Mouse (Mus musculus) embryonic facial prominence, embryonic 13.5 days (tissue): ENCODE measurements around the gene Gm7137. TPM values are rescaled to one million over a fixed set of nuclear protein-coding genes. Genes with fewer than 3 reads are reported as not detected.
"Not testable (repeated sequence)": the region's sequence is repeated elsewhere in the genome, so short reads cannot be mapped to it uniquely, and the experiment has no call there.

Experiments
- ATAC-seq: fragments of 200-750 bp; cut with Nextera tagmentation; 2 replicates; pipeline ENCODE4 v1.8.0; 2017; ENCODE audit warnings: low read depth; ENCODE audit not compliant: insufficient number of reproducible peaks, insufficient read depth, low FRiP score, low TSS enrichment
- H3K27ac ChIP-seq: fragments of 300-500 bp; sonication (generic); 2 replicates; pipeline ENCODE4 v1.5.1; 2015; ENCODE audit warnings: moderate library complexity, mild to moderate bottlenecking, inconsistent platforms
- H3K27me3 ChIP-seq: fragments of 300-500 bp; sonication (generic); 2 replicates; pipeline ENCODE4 v1.6.1; 2015; ENCODE audit warnings: mild to moderate bottlenecking, inconsistent platforms
- H3K36me3 ChIP-seq: fragments of 300-500 bp; sonication (generic); 2 replicates; pipeline ENCODE4 v1.6.1; 2015; ENCODE audit warnings: mild to moderate bottlenecking, inconsistent platforms
- H3K4me1 ChIP-seq: fragments of 300-500 bp; sonication (generic); 2 replicates; pipeline ENCODE4 v1.6.1; 2015; ENCODE audit warnings: inconsistent platforms
- H3K4me2 ChIP-seq: fragments of 300-500 bp; sonication (generic); 2 replicates; pipeline ENCODE4 v1.6.1; 2015; ENCODE audit warnings: moderate library complexity, mild to moderate bottlenecking, inconsistent platforms
- H3K4me3 ChIP-seq: fragments of 300-500 bp; sonication (generic); 2 replicates; pipeline ENCODE4 v1.5.1; 2015; ENCODE audit warnings: mild to moderate bottlenecking, inconsistent platforms
- H3K9ac ChIP-seq: fragments of 300-500 bp; sonication (generic); 2 replicates; pipeline ENCODE4 v1.6.1; 2015; ENCODE audit warnings: mild to moderate bottlenecking, inconsistent platforms
- H3K9me3 ChIP-seq: fragments of 300-500 bp; sonication (generic); 2 replicates; pipeline ENCODE4 v1.6.1; 2016; ENCODE audit warnings: inconsistent platforms
- WGBS: fragments of 180-500 bp; shearing (Covaris S2); methylation state at CpG from one replicate; pipeline ENCODE4 v1.1.7; 2015; ENCODE audit warnings: mixed read lengths; 5-methylcytosine and 5-hydroxymethylcytosine counted together
- polyA plus RNA-seq: library from polyadenylated mRNA; unstranded; fragments of >200 nt; fragmentation: Nextera tagmentation; extraction: Ambion mirVana; gene quantifications from 2 replicates; pipeline ENCODE4 v1.2.1, GENCODE M21; 2015

Gene Gm7137
- polyA plus RNA-seq, result not detected in 2 replicates

DNA sequence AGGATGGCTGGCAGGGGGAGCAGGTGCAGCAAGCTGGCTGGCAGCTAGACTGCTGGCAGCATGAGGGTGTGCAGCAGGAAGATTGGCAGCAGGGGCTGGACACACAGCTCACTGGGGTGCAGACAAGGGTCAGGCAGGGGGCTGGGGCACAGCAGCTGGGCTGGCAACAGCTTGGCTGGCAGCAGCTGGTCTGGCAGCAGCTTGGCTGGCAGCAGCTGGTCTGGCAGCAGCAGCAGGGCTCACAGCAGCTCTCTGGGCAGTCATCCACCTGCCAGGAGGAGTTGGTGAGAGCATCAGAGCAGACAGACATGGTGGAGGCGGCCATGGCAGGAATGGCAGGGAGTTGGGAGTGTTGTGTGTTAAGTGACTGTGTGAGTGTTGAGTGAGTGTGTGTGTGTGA lies at the start of gene Gm7137:
Gm7137 (minus strand) TSS at position 325 of the 400 bp plus-strand sequence.
- WGBS, result 50% methylated on average over 1 of the region's 1 CpGs
- H3K36me3 ChIP-seq, H3K4me3 ChIP-seq, H3K9ac ChIP-seq, ATAC-seq, H3K27me3 ChIP-seq, H3K4me1 ChIP-seq, H3K9me3 ChIP-seq, H3K27ac ChIP-seq, H3K4me2 ChIP-seq: not testable (repeated sequence)

DNA sequence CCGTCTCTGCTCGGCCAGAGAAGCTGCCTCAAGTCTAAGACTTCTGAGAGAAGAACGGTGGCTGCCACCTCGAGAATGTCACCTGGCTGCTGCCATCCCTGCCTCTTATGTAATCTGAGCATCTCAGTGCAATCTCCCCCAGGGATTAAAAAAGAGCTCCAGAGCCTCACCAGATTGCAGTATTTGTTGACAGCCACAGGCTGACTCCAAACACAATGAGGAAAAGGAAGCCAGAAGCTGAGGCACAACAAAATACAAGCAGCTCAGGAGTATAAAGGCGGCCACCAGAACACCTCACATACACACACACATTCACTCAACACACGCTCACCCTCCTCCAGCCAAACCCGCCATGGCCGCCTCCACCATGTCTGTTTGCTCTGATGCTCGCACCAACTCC lies 47.6 kb upstream of the Gm7137 start, which contains the start of gene Krtap10-10:
Krtap10-10 (plus strand) TSS at position 301 of the 400 bp plus-strand sequence.
- no peak for ATAC-seq
- Histone ChIP-seq H3K9ac (no peak within 1 kb of the TSS), H3K4me1 (no peaks in the 10 kb centered on the region), H3K27me3 (no peaks in the 10 kb centered on the region), H3K27ac (no peak within 1 kb of the TSS), H3K4me3 (no peak within 1 kb of the TSS), H3K9me3 (no peaks in the 10 kb centered on the region), H3K36me3 (no peaks in the 10 kb centered on the region), H3K4me2 (no peak within 1 kb of the TSS)
- WGBS, result 68% methylated on average over 9 of the region's 9 CpGs

GRCm38 (mm10) chr10:77826951-77827350 lies 39.0 kb upstream of the Gm7137 start, which contains the start of gene Krtap10-4:
TSS of gene Krtap10-4 (minus strand) at chr10:77827095.
- no peak within 1 kb of the TSS for H3K4me3 ChIP-seq
- WGBS, result 71% methylated on average over 6 of the region's 6 CpGs
- H3K9me3 ChIP-seq, result no peaks in the 10 kb centered on the region
- no peak for ATAC-seq
- H3K4me2 ChIP-seq, result no peak within 1 kb of the TSS
- no peak within 1 kb of the TSS for H3K27ac ChIP-seq
- H3K9ac ChIP-seq, result no peak within 1 kb of the TSS
- H3K27me3 ChIP-seq, result no peaks in the 10 kb centered on the region
- no peaks in the 10 kb centered on the region for H3K4me1 ChIP-seq
- H3K36me3 ChIP-seq, result no peaks in the 10 kb centered on the region

DNA sequence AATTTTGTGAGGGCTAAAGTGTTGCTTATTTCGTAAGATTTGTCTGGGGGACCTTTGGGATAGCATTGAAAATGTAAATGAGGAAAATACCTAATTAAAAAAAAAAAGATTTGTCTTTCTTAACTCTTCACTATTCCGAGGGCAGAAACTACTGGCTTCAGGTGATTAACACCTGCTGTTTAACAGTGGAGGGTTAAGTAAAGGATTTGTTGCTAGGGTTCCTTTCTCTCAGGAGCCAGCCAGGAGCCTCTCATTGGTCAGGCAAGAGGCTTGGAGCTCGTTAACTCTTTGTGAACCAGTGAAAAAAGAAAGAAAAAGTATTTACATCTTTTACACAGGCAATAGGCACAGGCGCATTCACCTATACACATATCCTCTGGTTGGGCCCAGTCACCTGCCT lies 31.2 kb upstream of the Gm7137 start:
- no peak overlapping the region for H3K9ac ChIP-seq
- no peak overlapping the region for H3K4me3 ChIP-seq
- H3K4me1 ChIP-seq, result no peaks in the 10 kb centered on the region
- H3K27me3 ChIP-seq, result no peaks in the 10 kb centered on the region
- no peak overlapping the region for H3K27ac ChIP-seq
- 29% methylated on average over 4 of the region's 4 CpGs for whole genome bisulfite sequencing
- ATAC-seq, result no peak
- no peaks in the 10 kb centered on the region for H3K36me3 ChIP-seq
- H3K9me3 ChIP-seq, result no peaks in the 10 kb centered on the region
- no peak overlapping the region for H3K4me2 ChIP-seq

DNA sequence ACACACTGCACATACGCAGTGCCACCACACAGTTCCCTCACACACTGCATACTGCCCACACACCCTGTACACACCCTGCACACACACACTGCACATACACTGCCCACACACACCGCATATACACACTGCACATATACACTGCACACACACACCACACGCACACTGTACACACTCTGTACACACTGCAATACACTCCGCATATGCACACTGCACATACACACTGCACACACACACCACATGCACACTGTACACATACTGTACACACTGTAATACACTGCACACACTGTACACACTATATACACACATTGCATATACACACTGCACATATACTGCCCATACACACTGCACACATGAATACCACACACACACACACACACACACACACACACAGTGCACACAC lies 30.5 kb upstream of the Gm7137 start:
- H3K36me3 ChIP-seq, result no peaks in the 10 kb centered on the region
- H3K9ac ChIP-seq, result no peak overlapping the region
- H3K27ac ChIP-seq, result no peak overlapping the region
- 93% methylated on average over 4 of the region's 4 CpGs for WGBS
- peak; percentile 63 for ATAC-seq
- 0 out of 2 replicates have a peak, but pooled peaks cover 3% of the 10 kb centered on the region for H3K27me3 ChIP-seq
- H3K9me3 ChIP-seq, result no peaks in the 10 kb centered on the region
- H3K4me3 ChIP-seq, result no peak overlapping the region
- H3K4me1 ChIP-seq, result no peaks in the 10 kb centered on the region
- H3K4me2 ChIP-seq, result no peak overlapping the region

DNA sequence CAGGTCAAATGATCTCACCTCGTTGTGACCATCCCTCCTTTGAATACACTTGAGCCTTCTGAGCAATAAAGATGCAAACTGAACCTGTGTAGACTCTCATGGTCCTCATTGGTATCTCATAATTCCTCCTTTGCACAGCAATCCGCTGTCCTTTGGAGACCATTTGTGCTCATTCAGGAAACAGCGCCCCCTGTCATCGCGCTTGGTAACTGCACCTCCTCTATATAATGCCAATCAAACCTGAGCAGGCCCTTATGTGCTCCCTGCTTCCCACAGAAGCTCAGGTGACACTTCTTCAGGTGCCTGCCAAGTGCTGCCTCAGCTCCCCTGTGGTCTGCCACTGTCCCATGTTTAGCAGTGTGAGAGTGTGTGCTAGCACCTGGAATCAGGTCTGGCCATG lies 27.5 kb upstream of the Gm7137 start:
- Histone ChIP-seq H3K4me2 (no peak overlapping the region), H3K27me3 (0 out of 2 replicates have a peak, but pooled peaks cover 3% of the 10 kb centered on the region), H3K9me3 (no peaks in the 10 kb centered on the region), H3K36me3 (no peaks in the 10 kb centered on the region), H3K9ac (no peak overlapping the region), H3K4me1 (no peaks in the 10 kb centered on the region), H3K4me3 (no peak overlapping the region), H3K27ac (no peak overlapping the region)
- no peak for ATAC-seq
- WGBS, result 26% methylated on average over 5 of the region's 5 CpGs

DNA sequence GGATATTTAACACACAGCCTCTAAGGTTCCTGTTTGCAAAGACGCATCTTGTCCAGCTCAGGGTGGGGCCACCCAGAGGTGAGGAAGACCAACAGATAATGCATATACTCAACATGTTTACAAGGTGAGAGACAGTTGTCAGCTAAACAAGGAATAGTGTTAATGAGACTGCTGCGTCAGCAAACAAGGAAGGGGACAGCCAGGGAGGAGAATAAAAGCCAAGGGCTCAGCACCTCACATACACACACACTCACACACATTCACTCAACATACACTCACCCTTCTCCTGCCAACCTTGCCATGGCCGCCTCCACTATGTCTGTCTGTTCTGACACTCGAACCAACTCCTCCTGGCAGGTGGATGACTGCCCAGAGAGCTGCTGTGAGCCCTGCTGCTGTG lies 26.4 kb upstream of the Gm7137 start, which contains the start of gene Gm2696:
Gm2696 (plus strand) TSS at position 301 of the 400 bp plus-strand sequence.
- Histone ChIP-seq H3K4me1 (no peaks in the 10 kb centered on the region), H3K9me3 (no peaks in the 10 kb centered on the region), H3K27ac (no peak within 1 kb of the TSS), H3K9ac (no peak within 1 kb of the TSS), H3K36me3 (no peaks in the 10 kb centered on the region), H3K4me3 (no peak within 1 kb of the TSS), H3K27me3 (0 out of 2 replicates have a peak, but pooled peaks cover 3% of the 10 kb centered on the region), H3K4me2 (no peak within 1 kb of the TSS)
- 49% methylated on average over 4 of the region's 4 CpGs for WGBS
- no peak for ATAC-seq

DNA sequence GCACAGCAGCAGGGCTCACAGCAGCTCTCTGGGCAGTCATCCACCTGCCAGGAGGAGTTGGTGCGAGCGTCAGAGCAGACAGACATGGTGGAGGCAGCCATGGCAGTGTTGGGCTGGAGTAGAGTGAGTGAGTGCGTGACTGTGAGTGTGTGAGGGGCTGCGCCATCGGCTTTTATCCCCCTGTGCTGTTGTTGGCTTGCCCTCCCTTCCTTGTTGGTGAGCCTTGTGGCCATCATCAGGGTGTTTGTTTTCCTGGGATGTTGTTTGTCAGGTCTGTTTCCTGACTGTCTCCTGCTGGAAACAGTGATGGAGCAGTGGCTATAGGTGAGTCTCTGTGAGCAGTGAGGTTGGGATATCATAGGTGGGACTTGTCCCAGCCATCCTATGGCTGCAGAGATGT lies 23.7 kb upstream of the Gm7137 start, which contains the start of gene Gm9507:
Gm9507 (minus strand) TSS at position 101 of the 400 bp plus-strand sequence.
- 0 out of 2 replicates have a peak, but pooled peaks cover 3% of the 10 kb centered on the region for H3K27me3 ChIP-seq

DNA sequence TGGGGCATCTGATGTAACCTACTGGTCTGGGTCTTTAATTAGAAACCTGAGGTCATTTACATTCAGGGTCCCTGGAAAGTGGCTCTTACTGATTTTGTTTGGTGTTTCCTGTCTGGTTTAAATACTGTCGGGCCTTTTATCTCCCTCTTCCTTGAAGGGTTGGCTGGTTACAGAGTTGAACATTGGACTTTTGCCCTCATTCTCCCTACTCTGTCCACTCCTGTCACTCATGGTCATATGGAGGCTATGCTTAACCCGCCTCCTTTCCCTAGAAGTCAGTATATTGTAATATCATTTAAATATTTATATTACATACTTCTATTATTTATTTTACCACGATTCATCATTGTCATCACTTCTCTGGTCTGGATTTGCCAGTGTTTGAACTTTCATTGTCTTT lies 16.1 kb upstream of the Gm7137 start:
- WGBS, result 84% methylated on average over 3 of the region's 3 CpGs
- no peak overlapping the region for H3K4me3 ChIP-seq
- H3K4me1 ChIP-seq, result no peaks in the 10 kb centered on the region
- H3K36me3 ChIP-seq, result no peaks in the 10 kb centered on the region
- no peak overlapping the region for H3K4me2 ChIP-seq
- ATAC-seq, result no peak
- H3K9me3 ChIP-seq, result no peaks in the 10 kb centered on the region
- no peak overlapping the region for H3K27ac ChIP-seq
- H3K27me3 ChIP-seq, result no peaks in the 10 kb centered on the region
- H3K9ac ChIP-seq, result no peak overlapping the region

More for the DNA sequence above, 23.7 kb upstream of the Gm7137 start, which contains the start of gene Gm9507:
- ATAC-seq, result no peak
- Histone ChIP-seq H3K4me1 (no peaks in the 10 kb centered on the region), H3K4me3 (no peak within 1 kb of the TSS), H3K36me3 (no peaks in the 10 kb centered on the region), H3K9ac (no peak within 1 kb of the TSS), H3K27ac (no peak within 1 kb of the TSS), H3K9me3 (no peaks in the 10 kb centered on the region), H3K4me2 (no peak within 1 kb of the TSS)
- WGBS, result 71% methylated on average over 5 of the region's 5 CpGs

DNA sequence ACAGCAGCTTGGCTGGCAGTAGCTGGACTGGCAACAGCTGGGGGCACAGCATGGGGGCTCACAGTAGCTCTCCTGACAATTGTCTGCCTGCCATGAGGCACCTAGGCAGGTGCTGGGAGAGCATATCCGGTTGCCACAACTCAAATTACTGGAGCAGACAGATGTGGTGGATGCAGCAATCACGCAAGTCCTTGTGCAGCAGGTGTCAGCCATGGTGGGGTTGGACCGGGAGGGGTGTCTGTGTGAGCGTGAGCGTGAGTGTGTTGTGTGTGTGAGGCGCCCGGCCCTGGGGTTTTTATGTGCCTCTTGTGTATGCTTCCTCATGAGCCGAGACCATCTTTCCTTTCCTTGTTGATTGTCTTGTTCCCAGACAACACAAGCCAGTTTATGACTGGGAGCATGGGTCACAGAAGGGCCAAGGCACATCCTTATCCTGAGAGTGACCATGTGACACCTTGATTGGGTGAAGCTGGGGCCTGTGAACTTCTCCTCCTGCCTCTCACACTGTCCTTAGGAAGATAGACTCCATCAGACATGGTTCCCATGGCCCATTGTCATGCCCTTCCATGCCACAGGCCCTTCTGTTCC lies 11.0 kb upstream of the Gm7137 start, which contains the start of gene Gm19668:
Gm19668 (minus strand) TSS at position 213 of the 588 bp plus-strand sequence.
- no peak within 1 kb of the TSS for H3K27ac ChIP-seq
- no peaks in the 10 kb centered on the region for H3K36me3 ChIP-seq
- H3K4me1 ChIP-seq, result no peaks in the 10 kb centered on the region
- 56% methylated on average over 8 of the region's 8 CpGs for WGBS
- no peak within 1 kb of the TSS for H3K4me2 ChIP-seq
- no peaks in the 10 kb centered on the region for H3K9me3 ChIP-seq
- no peak within 1 kb of the TSS for H3K4me3 ChIP-seq
- no peaks in the 10 kb centered on the region for H3K27me3 ChIP-seq
- no peak for ATAC-seq
- no peak within 1 kb of the TSS for H3K9ac ChIP-seq

DNA sequence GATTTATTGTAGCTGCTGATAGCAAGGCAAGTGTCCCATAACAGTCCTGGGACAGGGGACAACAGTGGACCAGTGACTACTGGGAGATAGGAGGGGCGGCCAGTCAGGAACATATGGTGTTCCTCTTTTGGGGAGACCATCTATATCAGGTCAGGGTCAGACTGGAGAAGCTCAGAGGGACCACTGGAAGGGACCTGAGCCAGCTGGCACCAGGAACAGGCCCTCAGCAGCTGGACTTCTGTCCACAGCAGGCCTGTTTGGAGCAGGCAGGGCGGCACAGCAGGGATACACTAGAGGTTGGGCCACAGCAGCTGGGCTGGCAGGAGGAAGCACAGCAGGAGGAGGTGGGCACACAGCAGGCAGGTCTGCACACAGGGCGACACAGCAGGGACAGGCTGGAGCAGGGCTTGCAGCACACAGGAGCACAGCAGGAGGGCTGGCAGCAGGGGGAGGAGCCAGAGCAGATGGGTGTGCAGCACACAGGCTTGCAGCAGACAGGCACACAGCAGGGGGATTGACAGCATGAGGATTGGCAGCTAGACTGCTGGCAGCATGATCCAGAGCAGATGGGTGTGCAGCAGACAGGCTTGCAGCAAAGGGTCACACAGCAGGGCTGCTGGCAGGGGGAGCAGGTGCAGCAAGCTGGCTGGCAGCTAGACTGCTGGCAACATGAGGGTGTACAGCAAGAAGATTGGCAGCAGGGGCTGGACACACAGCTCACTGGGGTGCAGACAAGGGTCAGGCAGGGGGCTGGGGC lies 10.3 kb upstream of the Gm7137 start:
- WGBS, result 30% methylated on average over 3 of the region's 3 CpGs
- not testable (repeated sequence) for H3K4me3 ChIP-seq, H3K36me3 ChIP-seq, H3K4me2 ChIP-seq, H3K9me3 ChIP-seq, H3K4me1 ChIP-seq, H3K27me3 ChIP-seq, ATAC-seq, H3K27ac ChIP-seq, H3K9ac ChIP-seq

- Histone ChIP-seq H3K4me1 (no peaks in the 10 kb centered on the region), H3K4me3 (no peak overlapping the region), H3K27me3 (no peaks in the 10 kb centered on the region), H3K27ac (no peak overlapping the region), H3K4me2 (no peak overlapping the region), H3K9me3 (no peaks in the 10 kb centered on the region), H3K9ac (no peak overlapping the region), H3K36me3 (no peaks in the 10 kb centered on the region)
- no peak for ATAC-seq
- WGBS, result 13% methylated on average over 3 of the region's 3 CpGs
These were observed 9.7 kb upstream of the Gm7137 start for GRCm38 (mm10) chr10:77797677-77798076.
